Mouse (Mus musculus) B cell, adult 2 months (primary cell): ENCODE results near the gene Glis3.

Source experiments
- DNase-seq, 2 experiments: peaks; one replicate each; pipeline ENCODE4 v3.0.0; 2022

Gene Glis3

DNA sequence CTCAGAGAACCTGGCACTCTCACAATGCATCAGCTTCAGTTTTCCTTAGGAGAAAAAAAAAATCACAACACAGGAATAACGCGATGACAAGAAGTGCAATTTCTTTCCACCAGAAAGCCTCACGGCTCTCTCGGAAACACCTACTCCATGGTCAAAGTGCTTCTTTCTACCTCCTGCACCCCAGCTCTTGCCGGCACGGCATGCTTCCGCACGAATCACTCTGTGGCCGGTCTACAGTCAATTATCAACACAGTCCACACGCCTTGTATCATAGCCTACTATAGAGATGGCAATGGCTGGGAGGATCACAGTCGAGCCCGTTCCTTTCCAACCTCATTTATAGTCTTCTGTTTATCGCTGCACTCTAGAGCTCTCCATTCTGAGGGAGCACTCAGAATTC, 150.9 kb downstream of the Glis3 start:
- DNase-seq = no peak

DNA sequence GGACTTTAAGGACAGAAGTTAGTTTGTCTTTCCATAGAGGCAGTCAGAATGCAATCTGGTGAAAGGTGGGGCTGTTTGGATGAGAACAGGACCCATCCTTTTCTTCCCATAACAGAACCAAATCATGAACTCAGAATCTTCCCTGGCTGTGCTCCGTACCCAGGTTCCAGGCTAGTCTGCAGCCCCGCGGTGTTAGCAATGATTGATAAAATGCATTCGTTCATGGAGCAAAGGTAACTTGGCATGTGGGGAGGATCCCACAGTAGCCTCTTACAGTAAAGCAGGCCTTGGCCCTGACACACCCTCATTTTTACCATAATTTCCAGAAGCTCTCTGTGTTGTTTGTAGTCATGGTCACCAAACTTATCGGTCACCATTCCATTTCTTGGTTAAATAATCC, 152.4 kb downstream of the Glis3 start:
- no peak for DNase-seq

DNA sequence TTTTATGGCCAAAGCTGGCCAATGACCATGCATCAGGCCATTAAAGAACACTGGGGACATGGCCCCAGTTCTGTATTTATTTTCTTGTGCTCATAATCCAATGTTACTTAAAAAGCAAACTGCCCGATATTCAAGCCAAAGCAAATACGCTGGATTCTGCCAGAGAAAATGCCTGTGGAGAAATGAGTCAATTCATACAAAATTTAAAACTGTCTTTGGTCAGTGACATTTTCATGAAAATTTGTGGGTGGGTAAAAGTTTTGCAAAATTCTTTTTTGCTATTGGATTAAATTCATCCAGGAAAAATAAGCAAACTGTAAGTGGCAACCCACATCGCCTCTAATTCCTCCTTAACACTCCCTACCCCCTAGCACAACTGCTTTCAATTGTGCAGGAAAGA, 154.5 kb downstream of the Glis3 start:
- DNase-seq = no peak

GRCm38 (mm10) chr19:28522289-28522688, 157.6 kb downstream of the Glis3 start:
- DNase-seq = no peak

DNA sequence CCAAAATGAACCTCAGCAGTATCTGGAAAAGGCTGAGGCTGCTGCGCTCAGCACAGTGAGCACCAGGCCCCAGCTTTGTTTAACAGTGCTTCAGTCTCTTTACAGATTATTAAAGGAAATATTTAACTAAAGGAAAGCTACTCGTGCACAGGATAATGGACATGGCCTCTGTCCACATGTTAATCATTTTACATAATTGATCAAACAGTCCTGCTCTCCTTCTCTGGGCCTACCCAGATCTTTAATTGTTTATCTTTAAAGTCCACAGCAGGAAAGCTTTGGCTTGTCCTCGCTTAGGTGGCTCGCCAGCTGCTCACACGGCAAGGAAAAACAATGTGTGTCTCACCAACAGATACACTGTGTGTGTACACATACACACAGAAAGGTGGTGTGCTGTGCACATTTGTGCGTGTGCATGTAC, 159.1 kb downstream of the Glis3 start:
- DNase-seq = no peak

DNA sequence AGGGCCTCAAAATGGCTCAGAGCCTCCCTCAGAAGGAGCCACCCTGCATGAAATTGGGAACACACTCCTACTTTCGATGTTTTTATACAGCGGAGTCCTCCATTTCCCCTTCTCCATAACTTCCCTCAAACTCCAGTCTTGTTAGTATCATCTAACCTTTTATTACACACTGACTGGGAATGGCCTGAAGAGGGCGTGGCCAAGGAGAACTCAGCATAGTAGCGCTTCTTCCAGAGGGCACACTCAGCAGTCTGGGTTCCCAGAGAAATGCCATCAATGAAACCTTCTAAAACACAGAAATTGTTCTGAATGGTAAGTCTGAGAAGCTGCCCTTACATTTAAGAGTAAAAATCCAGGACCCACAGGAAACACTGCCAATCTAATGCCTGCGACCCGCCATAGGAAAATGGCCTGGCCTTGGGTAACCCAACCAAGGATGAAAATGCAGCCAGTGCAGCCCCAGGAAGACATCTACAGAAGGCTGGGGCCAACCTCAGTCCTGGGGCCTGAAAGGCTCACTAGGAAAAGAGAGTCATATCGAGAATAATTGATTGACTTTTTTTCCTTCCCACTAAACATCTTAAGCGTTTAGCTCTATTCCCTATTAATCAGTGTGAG, 159.6 kb downstream of the Glis3 start:
- DNase-seq = no peak

GRCm38 (mm10) chr19:28519296-28519695, 160.6 kb downstream of the Glis3 start:
- no peak for DNase-seq

GRCm38 (mm10) chr19:28518846-28519245, 161.0 kb downstream of the Glis3 start:
- no peak for DNase-seq

DNA sequence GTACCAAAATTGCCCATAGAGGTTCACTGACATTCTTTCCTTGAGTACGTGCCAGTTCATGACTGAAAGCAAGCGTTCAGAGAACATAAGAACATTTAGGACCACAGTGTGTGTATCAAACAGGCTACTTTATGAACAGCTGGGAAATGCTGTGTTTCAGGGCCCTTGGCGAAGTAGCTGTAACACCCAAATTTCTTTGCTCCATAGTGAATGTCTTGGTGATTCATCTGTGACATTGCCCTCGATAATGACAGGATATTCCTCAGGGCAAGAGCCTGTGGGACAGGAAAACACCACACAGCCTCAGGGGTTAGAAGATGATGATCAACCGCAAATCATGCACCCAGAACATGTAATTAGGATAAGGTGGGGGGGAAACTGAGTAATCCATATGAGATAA, 161.6 kb downstream of the Glis3 start:
- DNase-seq = no peak

DNA sequence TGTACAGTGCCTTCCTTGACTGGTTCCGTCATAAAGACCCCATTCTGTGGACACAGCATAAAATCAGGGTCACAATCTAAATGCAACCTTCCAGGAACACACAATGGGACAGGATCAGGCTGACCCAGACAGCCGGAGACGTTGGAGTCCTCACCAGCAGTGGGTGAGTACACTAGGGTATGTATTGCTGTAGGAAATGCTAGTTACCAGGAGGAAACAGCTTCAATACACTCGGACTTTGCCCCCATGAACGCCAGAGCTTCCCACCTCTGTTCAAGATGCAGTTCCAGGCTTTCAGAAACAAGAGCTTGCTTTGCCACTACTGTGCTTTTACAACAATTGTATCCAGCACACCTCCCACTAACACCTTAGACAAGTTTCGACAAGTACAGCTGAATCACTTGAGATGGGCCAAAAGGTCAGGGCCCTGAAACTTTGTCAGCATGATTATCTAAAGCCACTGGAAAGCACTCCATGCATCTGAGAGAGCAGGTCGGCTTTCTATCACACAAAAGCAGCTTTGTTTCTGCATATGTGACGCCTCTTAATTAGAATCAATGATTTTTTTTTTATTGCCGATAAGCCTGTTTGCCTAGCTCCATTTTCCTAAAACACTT, 162.3 kb downstream of the Glis3 start:
- DNase-seq = no peak

GRCm38 (mm10) chr19:28516487-28516886, 163.4 kb downstream of the Glis3 start:
- DNase-seq = no peak

DNA sequence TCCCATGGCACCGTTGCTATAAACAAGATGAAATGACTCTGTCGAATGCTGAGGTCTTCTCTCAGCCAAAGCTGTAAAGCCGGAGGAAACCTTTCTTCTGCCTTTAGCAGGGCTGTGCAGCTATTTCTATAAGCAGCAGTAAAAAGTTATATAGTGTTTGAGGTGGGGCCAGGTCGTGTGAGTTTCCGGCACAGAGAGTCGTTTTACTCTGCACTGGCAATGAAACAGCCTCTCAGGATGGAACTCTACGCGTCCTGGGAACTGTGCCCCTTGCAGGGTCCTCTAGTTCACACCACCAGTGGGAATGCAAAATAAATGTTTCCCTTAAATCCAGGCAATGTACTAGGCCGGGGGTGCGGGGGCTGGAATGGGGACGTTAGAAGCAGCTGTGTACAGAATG, 167.4 kb downstream of the Glis3 start:
- no peak for DNase-seq

GRCm38 (mm10) chr19:28511910-28512309, 168.0 kb downstream of the Glis3 start:
- DNase-seq = no peak

- no peak for DNase-seq
Measured at GRCm38 (mm10) chr19:28505376-28505775, 174.5 kb downstream of the Glis3 start.

DNA sequence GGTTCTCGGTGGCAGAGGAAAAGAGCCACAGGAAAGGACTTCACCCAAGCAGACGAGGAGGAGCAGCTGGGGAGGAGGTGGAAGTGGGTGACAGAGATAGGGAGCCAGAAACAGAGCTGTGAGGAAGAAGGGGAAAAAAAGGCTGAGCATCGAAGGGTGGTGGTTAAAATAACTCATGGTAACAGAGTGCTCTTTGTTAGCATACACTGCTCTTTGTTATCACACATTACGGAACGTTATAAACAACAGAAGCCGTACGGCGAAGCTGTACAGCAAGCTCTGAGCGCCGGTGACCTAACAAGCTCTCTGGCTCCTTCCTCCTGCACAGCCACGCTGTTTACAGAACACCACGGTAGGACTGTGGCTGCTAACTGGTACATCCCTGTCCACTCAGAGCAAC, 176.9 kb downstream of the Glis3 start:
- DNase-seq = no peak

GRCm38 (mm10) chr19:28500975-28501374, 178.9 kb downstream of the Glis3 start:
- DNase-seq = no peak

DNA sequence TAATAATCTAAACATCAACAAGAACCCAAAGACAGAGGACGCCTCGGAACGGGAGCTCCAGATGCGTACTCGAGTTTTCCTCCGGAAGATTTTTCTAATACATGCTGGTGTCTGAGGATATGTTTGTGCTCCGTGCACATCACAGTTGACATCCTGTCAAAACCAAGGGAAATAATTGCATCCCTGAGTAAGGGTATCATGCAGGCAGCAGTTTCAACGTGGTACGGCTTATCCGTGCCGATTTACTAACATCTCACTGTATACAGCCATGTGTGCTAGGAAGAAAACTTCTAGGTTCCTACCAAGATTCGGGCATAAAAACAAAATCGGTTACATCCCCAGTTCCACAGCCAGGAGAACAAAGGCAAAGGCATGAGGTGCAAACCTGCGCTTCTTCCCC, 179.4 kb downstream of the Glis3 start:
- no peak for DNase-seq

DNA sequence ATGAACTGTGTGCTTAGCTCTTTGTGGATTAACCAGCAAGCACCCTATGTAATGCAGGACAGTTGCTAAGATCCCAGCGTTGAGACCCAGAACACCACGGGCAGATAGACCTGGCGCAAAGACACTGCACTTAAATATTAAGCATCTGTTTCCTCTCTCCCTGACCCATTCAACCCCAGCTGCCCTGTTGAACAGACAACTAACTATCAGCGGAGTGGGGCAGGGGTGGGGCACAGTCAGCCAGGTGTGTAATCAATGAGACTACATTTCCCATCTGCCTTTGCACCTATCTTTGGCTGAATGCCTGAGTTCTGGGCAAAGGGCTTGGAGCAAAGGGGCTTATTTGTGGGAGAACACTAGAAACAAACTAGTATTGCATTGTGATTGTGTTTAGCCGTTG, 180.1 kb downstream of the Glis3 start:
- no peak for DNase-seq

DNA sequence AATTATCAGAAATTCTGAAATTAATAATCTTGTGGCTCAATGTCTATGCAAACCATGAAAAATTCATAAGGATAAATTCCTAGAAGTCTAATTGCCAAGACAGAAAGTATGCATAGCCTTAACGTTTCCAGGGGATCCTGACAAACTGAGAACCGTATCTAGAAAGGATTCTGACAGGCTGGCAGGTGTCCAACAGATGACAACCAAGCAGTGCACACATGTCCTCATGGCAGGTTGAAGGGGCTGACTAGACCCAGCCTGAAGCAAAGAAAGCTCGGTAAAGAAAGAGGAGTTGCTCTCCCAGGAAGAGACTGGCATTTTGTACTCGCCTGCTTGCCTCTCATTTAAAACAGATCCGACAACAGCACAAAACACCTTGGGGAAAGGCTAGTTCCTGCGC, 184.0 kb downstream of the Glis3 start:
- DNase-seq = no peak

DNA sequence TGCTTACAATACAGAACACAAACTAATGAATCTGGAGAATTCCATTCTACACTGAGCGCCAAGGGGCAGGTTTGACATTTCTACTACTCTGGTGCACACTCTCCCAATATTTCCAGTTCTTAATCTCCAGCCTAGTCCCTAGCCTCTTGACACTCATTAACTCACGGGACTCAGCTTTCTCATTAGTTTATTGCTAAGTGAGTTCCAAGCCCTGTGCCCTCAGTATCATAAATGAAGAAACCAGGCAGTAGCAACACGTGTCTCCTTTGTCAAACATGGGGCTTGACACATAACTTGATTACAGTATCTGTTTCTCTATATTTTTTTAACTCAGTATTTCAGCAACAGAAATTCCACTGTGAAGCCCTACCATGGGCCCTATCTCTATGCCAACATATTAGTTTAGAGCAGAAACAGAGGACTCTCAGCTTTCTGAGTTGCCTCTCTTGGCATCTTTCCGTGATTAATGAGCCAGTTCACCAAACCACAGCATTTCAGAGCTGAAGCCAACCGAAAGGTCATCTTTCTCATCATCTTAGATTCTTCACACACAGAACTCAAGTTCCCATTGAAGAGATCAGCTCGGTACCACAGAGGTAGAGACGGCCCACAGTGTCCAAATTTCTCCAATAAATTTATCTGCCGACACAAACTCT, 186.1 kb downstream of the Glis3 start:
- no peak for DNase-seq

DNA sequence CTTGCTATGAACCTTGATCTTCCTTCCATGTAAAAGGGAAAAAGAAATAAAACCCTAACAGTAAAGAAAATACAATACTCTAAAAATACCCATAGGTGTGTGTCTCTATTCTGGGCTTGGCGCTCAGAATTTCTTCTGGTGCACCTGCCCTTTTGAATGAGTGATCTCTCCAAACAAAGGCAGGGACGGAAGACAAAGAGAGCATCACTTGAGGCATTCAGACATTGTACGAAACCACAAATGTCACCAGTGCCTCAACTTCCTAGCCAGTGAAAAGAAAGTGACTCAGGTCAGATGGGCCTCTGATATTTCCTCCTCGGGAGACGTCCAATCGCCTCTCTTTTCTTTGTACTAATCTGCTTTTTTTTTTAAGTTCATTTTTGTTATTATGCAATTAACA, 201.8 kb downstream of the Glis3 start:
- DNase-seq = no peak

DNA sequence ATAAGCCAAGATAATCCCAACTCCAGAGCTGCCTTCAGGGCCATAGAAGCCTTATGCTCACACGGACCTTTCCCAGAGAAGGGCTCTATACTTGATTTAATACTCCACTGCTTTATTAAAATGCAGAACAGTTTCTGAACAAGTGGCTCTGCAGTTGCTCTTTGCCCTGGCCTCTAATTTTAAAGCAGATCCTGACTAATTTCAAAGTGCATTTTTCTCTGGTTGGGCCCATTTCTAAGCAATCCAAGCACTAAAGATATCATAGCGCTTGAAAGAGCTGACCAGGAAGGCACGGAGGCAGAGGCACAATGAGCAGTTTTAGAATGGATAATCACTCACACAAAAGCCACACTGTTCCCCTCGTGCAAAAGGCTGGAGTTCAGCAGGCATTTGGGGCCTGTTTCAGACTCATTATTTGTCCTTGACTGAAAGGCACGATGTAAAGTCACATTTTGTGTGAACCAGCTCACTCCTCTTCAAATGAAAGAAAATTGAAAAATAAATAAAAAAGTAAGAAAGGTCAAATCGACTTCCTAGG, 202.5 kb downstream of the Glis3 start:
- no peak for DNase-seq

DNA sequence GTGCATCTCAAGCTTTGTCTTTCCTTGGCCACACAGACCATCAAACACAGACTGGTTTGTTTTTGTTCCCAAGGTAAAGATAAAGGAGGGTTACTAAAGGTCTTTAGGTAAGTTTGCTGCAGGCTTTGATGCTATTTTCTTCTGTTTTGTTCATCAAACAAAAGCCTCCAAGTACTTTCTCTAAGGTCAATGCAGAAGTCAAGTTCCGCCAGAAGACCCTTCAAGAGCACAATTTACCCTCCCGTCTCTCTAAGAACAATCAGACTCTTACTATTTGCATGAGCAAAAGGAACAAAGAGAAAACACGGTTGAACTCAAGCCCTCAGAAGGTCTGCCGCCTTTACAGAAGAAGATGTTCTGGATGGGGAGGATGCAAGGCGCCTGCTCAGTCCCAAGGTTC, 206.3 kb downstream of the Glis3 start:
- no peak for DNase-seq

GRCm38 (mm10) chr19:28471144-28471543, 208.7 kb downstream of the Glis3 start:
- DNase-seq = no peak
